Mouse (Mus musculus): ENCODE results near the gene Serpini2. TPM values are rescaled to one million over a fixed set of nuclear protein-coding genes. Genes with fewer than 3 reads are reported as not detected.

The Serpini2 gene
- polyA plus RNA-seq, 1 experiment, result not detected

GRCm38 (mm10) chr3:75275127-75275526 lies 5.2 kb upstream of the Serpini2 start:
- no peak for DNase-seq (ENCODE audit: low read depth)
- TF ChIP-seq POLR2A (IDR thresholded peaks at IDR 0.05; ENCODE audit: borderline replicate concordance, extremely low read depth, insufficient read depth, insufficient read length, poor library complexity, severe bottlenecking) (no peak), CTCF (IDR thresholded peaks at IDR 0.05; ENCODE audit: borderline replicate concordance, extremely low read depth, insufficient read depth, insufficient read length) (no peak)

DNA sequence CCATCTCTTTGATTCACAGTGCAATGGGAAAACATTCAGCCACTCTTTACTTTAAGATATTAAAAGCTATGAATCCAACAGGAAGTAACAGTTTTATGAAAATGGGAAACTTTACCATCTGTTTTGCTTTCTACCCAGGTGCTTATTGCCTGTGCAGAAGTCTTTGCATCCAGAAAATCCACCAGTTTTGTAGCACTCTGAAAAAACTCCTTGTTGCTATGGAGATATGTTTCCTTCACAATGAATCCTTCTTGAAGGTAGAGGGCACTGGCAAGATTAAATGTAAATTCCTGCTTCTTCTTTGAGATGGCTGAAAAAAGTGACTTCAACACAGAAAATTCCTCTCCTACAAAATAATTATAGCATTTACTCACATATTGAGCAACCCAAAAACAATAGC lies 10.5 kb downstream of the Serpini2 start:
- peak; percentile 11 for DNase-seq (ENCODE audit: low read depth)
- TF ChIP-seq POLR2A (IDR thresholded peaks at IDR 0.05; ENCODE audit: borderline replicate concordance, extremely low read depth, insufficient read depth, insufficient read length, poor library complexity, severe bottlenecking) (no peak), CTCF (IDR thresholded peaks at IDR 0.05; ENCODE audit: borderline replicate concordance, extremely low read depth, insufficient read depth, insufficient read length) (no peak)

DNA sequence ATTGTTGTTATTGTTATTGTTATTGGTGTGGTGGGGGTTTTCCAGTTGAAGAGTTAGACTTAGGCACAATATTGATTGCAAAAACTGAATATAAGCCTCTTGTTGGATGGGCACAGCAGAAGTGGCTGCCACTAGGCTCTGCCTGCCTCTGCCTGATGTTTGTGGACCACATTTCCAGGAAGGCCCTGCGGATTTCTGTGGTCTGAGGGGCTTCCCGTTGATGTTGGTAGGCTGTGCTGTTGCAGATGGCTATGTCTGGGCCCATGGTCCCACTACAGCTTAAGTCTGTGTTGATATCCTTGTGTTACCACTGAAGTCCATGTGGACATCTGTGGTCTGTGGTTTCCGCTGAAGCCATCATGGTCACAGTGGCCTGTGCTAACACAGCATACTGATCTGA lies 50.2 kb downstream of the Serpini2 start:
- DNase-seq (ENCODE audit: low read depth), result no peak
- TF ChIP-seq POLR2A (IDR thresholded peaks at IDR 0.05; ENCODE audit: borderline replicate concordance, extremely low read depth, insufficient read depth, insufficient read length, poor library complexity, severe bottlenecking), result no peak
- TF ChIP-seq CTCF (IDR thresholded peaks at IDR 0.05; ENCODE audit: borderline replicate concordance, extremely low read depth, insufficient read depth, insufficient read length), result no peak

GRCm38 (mm10) chr3:75219211-75219610 lies 50.7 kb downstream of the Serpini2 start:
- DNase-seq (ENCODE audit: low read depth), result peak; percentile 79
- TF ChIP-seq POLR2A (IDR thresholded peaks at IDR 0.05; ENCODE audit: borderline replicate concordance, extremely low read depth, insufficient read depth, insufficient read length, poor library complexity, severe bottlenecking) (no peak), CTCF (IDR thresholded peaks at IDR 0.05; ENCODE audit: borderline replicate concordance, extremely low read depth, insufficient read depth, insufficient read length) (peak; percentile 79)

- TF ChIP-seq CTCF (IDR thresholded peaks at IDR 0.05; ENCODE audit: borderline replicate concordance, extremely low read depth, insufficient read depth, insufficient read length) (peak; percentile 81; the same call in 1 of the 2 replicates), POLR2A (IDR thresholded peaks at IDR 0.05; ENCODE audit: borderline replicate concordance, extremely low read depth, insufficient read depth, insufficient read length, poor library complexity, severe bottlenecking) (no peak)
- peak; percentile 77 for DNase-seq (ENCODE audit: low read depth)
Observed at GRCm38 (mm10) chr3:75202808-75203503, 66.9 kb downstream of the Serpini2 start.

Other genes starting within 250 kb of the Serpini2 start
- gene Zbbx, start 105.0 kb downstream of the Serpini2 start, polyA plus RNA-seq (2012; rRNA removed), result 0.30 and 0.59 TPM in 2 replicates
- gene Wdr49, start 212.1 kb upstream of the Serpini2 start, polyA plus RNA-seq (2012; rRNA removed), result 0.09 and 0.19 TPM in 2 replicates

Measured in brain, embryonic 14.5 days (tissue).